Mouse (Mus musculus) leukemia stem cell, adult 10-12 weeks (primary cell): ENCODE results near the gene Gm3500. TPM values are rescaled to one million over a fixed set of nuclear protein-coding genes. Genes with fewer than 3 reads are reported as not detected.

Source experiments
- polyA plus RNA-seq: library from polyadenylated mRNA; stranded (reverse); fragments of >175 nt; gene quantifications from 2 replicates; pipeline ENCODE4 v1.2.3, GENCODE M21; 2012; ENCODE audit warnings: low replicate concordance

Gene Gm3500
- polyA plus RNA-seq = not detected in 2 replicates

GRCm38 (mm10) chr14:5388949-5389348, at the start of gene Gm3500:
Gene Gm3500, minus strand, starts transcription at chr14:5389049.

GRCm38 (mm10) chr14:5334828-5335227, 54.0 kb downstream of the Gm3500 start, which contains the start of gene Gm3542:
Gene Gm3542, minus strand, starts transcription at chr14:5334928.

Other genes starting within 250 kb of the Gm3500 start
- not detected in 2 replicates for gene Gm3317, start 224.5 kb downstream of the Gm3500 start, polyA plus RNA-seq
- gene Gm8271, start 203.3 kb downstream of the Gm3500 start, polyA plus RNA-seq = not detected in 2 replicates
- gene Gm3526, start 128.5 kb downstream of the Gm3500 start, polyA plus RNA-seq = 0.13 TPM in 1 of 2 replicates, not detected in the other
- gene Gm3542, start 54.1 kb downstream of the Gm3500 start, polyA plus RNA-seq = not detected in 2 replicates
- gene Gm3194, start 66.4 kb upstream of the Gm3500 start, polyA plus RNA-seq = not detected in 2 replicates
- not detected in 2 replicates for gene Gm8246, start 88.8 kb upstream of the Gm3500 start, polyA plus RNA-seq
- gene Gm3187, start 95.2 kb upstream of the Gm3500 start, polyA plus RNA-seq = not detected in 2 replicates
- not detected in 2 replicates for gene Gm3488, start 112.6 kb upstream of the Gm3500 start, polyA plus RNA-seq
- not detected in 2 replicates for gene Gm3532, start 149.4 kb upstream of the Gm3500 start, polyA plus RNA-seq
- gene Gm8265, start 244.0 kb upstream of the Gm3500 start, polyA plus RNA-seq = not detected in 2 replicates